Mouse (Mus musculus) E14TG2a.4 (cell line): Measurements from ENCODE around the gene Mras.

Experiments used
- CTCF ChIP-seq: conservative IDR thresholded peaks from 2 replicates; pipeline ENCODE4 v1.5.1; 2014; ENCODE audit warnings: low read length
- POU5F1 ChIP-seq: IDR thresholded peaks from 2 replicates; pipeline ENCODE4 v1.6.1; 2014; ENCODE audit warnings: low read length, borderline replicate concordance

- peak; percentile 48 for TF ChIP-seq CTCF
- TF ChIP-seq POU5F1: no peak
Observed at GRCm38 (mm10) chr9:99339182-99339581, 98.0 kb downstream of the Mras start.
